Mouse (Mus musculus): Measurements from ENCODE around the gene Dynlt1f.
"Not testable (repeated sequence)": the region's sequence is repeated elsewhere in the genome, so short reads cannot be mapped to it uniquely, and the experiment has no call there.

The Dynlt1f gene

DNA sequence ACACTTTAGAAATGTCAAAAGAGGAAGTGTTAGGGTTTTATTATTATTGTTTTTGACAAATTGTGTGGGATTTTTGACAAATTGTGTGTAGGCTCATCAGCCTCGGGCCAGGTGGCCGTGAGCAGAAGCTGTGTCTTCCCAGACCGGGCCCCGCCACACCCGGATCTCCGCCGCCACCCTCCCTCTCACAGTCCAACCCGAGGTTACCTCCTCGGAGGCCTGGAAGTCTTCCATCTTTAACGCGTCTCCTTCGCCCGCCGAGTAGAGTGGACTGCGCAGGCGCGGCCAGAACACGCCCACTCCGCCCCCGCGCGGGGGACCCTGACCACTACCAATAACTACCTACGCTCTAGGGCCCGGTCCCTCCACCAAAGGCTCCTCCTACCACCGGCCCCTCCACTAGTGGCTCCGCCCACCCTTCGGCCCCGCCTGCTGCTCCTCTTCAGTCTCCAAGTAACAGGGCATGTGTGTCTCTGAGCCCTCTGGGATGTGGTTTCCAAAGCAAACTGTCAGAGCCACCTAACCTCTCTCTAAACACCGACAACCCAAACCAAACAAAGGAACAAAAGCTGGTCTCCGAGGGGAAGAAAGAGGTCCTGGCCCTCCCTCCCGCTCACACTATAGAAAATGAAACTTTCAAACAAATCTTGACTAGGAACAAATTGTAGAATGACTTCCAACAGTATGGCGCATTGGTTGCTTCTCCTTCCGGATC, at the start of gene Dynlt1f:
Gene Dynlt1f, minus strand, starts transcription at position 334 of the 715 bp plus-strand sequence.
- in situ Hi-C loops (cut with MboI, MseI) = loop anchor here (5.0 to 10.0 kb wide), 2 partner anchors 228 to 341 kb away; partner anchors contain the start of gene Dynlt1a

DNA sequence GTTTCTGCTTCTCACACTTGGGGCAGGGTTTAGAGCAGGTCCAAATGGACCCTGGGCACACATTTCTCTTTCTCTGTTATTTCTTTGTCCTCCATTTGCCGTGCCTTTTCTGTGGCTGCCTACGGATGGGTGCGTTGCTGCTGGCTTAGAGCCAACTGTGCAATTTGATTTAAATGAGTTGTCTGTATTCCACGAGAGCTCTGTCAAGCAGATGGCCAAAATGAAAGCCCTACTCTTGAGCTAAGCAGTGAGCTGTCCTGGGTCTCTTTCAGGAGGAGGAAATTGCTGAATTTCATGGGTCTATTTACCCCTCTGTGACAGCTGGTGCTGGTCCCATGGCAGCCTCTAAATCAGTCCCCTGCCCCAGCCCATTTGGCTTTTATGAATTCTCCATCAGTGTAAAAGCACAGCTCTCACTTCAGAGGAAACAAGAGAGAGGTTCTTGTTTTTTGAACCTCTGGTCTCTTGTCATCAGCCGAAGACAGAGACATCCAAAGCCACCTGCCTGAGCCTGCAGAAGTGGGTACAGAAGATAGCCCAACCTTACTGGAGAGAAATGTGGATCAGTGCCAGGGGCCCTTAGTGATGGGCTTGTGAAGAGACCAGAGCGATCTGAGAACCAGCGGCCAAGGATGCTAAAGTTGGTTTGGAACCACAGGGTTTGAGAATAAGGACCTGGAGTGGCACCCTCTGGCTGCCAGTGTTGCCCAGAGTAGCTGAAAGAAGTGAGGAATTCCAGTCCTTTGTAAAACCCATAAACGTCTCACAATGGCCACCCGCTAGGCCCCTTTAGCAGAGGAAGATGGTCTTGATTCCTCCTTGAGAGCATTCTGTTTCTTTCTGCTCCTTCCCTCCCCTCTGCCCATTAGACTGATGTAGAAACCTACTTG, 47.9 kb upstream of the Dynlt1f start:
- in situ Hi-C loops (cut with MboI, MseI) = loop anchor here (25.0 kb wide), 2 partner anchors 859 to 1259 kb away; no protein-coding TSS in a partner anchor

DNA sequence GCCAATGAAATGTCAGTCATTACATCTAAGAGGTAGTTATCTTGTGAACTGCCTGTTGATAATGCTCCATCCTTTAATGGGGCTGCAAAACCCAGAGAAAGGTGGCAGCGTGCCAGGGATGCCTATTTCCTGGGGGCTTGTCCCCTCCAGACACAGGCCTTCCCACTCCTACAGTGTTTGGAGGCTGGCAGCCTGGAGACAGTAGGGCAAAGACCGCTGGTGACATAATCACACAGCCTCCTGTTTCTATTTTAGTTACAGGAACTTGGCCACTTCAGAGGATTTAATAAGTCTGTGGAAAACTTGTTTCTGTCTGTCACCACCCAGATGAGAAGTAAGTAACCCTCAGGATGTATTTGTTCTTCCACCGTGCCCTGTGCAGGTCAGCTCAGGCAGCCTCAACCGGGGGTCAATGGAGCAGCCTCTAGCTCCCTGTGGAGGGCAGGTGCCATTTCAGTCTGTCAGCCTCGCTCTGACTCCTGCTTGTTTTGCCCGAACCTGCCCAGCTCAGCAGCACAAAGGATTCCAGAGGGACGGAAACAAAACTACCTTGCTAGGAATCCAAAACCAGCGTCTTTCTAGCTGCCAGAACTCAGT, 47.0 kb upstream of the Dynlt1f start:
- in situ Hi-C loops (cut with MboI, MseI) = loop anchor here (25.0 kb wide), 2 partner anchors 860 to 1260 kb away; no protein-coding TSS in a partner anchor

DNA sequence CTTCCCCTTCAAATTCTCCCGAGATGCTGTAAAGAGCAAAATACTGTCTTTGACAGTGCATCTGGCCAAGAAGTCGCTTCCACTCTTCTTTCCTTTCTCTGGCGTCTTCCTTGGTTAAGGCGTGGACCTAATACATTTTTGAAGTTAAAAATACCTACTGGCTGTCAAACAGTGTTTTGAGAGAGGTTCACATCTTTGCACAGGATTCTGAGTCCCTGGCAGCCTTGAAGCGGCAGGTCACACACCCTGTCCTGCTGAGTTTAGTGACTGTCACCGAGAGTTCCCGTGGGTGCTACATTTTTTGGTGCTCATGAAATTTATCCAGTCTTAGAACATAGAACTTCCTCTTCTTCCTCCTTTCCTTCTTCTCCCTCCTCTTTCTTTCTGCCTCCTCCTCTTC, 44.4 kb upstream of the Dynlt1f start:
- in situ Hi-C loops (cut with MboI, MseI) = loop anchor here (25.0 kb wide), 2 partner anchors 862 to 1262 kb away; no protein-coding TSS in a partner anchor

DNA sequence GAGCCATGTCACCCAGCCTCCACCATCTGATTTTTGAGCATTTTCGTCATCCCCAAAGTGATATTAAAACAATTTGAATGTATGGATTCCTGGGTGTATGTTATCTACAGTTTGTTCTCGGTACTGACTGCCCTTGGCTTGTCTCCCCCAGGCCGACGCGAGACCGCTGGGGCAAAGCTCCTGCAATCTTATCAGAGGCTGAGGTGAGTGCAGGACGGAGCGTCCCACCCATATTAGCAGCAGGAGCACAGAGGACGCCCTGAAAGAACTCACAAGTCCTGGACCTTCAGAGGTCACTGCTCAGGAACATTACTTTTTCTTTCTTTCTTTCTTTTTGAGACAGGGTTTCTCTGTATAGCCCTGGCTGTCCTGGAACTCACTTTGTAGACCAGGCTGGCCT, 43.8 kb upstream of the Dynlt1f start:
- in situ Hi-C loops (cut with MboI, MseI) = loop anchor here (5.0 to 25.0 kb wide), 2 partner anchors 147 to 188 kb away; no protein-coding TSS in a partner anchor

DNA sequence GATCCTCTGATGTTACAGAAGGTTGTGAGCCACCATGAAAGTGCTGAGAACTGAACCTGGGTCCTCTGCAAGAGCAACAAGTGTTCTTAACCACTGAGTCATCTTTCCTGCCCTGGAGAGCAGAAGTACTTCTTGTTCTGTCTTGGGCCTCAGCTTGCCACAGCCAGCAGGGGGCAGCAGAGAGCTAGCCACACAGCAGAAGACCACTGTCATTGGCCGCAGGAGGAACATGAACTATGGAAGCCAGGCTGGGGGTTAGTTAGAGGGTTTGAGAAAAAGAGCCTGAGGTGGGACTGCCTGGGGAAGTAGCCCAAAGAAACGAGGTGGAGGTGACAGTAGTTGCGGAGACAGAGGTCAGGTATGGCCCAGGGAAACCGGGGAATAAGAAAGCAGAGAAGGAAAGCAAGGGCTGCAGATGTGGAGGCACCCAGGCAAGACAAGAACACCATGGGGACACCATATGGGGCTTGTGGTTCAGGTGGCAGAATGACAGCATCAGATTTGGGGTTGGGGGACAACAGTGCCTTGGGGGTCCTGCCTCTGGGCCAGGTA, 41.6 kb upstream of the Dynlt1f start:
- in situ Hi-C loops (cut with MboI, MseI) = loop anchor here (5.0 to 25.0 kb wide), 2 partner anchors 145 to 190 kb away; no protein-coding TSS in a partner anchor

DNA sequence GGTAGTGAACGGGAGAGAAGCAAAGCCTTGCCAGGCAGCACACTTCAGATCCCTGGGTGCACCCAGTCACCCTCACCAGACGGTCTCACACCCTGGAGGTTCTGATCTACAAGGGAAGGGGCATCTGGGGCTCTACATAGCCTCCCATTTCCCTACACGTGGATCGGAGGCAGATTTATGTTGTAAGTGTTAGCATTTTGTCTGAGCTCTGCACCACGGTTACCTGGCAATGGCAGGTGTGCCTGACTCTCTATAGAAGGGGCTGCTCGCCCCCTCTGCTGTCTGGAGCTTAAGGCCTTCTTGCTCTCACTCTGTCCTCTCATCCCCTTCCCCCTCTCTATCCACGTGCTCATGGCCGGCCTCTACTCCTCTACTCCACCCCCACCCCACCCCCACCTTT, 40.8 kb upstream of the Dynlt1f start:
- in situ Hi-C loops (cut with MboI, MseI) = loop anchor here (5.0 to 25.0 kb wide), 2 partner anchors 144 to 191 kb away; no protein-coding TSS in a partner anchor

DNA sequence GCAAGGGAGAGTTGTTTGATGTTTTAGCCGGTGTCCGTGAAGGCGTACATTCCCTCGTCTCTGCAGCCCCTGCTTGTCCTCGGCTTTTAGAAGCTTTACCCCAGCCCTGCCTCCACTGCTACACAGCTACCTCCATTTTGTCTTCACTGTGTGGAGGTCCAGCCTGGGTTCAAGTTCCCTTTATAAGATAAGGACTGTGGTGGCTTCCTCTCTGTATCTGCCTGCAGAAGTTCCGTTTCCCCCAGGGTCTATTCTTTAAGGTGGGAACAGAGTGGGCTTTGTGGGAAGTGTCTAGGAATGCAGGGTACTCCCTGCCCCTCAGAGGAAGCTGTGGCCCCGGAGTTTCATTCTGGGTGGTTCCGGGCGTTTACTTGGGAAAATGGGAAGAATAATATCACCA, 40.0 kb upstream of the Dynlt1f start:
- in situ Hi-C loops (cut with MboI, MseI) = loop anchor here (5.0 to 25.0 kb wide), 2 partner anchors 143 to 192 kb away; no protein-coding TSS in a partner anchor

DNA sequence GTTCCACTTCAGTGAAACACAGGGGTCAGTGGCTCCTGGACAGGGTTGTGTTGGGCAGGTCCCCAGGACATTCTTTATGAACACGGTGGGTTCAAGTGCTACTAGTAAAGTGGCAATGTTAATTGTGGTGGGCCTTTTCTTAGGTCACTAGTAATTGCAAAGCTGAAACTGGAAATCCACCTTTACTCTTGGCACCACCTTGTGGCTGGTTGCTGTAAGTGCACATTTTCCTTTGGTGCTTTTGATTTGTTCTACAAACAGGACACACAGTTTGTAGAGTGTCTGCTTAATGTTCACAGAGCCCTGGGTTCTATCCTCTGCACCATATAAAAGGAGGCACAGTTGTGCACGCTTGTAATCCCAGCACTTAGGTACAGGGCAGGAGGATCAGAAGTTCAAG, 35.9 kb upstream of the Dynlt1f start:
- in situ Hi-C loops (cut with MboI, MseI) = loop anchor here (25.0 kb wide), 1 partner anchor 196 kb away; no protein-coding TSS in a partner anchor

DNA sequence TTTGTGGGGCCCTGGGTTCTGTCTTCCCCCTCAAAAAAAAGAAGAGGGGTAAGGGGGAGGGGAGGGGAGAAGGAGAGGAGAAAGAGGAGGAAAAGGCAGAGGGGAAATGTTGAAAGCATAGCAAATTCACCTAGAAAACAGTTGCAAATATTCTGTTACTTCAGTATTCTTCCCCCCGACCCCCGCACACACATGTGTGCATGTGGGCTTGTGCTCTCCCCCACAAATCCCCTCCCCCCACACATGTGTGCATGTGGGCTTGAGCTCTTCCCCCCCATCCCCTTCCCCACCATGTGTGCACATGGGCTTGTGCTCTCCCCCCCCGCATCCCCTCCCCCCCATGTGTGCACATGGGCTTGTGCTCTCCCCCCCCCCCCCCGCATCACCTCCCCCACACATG, 33.6 kb upstream of the Dynlt1f start:
- in situ Hi-C loops (cut with MboI, MseI) = loop anchor here (5.0 to 25.0 kb wide), 2 partner anchors 198 to 292 kb away; no protein-coding TSS in a partner anchor

DNA sequence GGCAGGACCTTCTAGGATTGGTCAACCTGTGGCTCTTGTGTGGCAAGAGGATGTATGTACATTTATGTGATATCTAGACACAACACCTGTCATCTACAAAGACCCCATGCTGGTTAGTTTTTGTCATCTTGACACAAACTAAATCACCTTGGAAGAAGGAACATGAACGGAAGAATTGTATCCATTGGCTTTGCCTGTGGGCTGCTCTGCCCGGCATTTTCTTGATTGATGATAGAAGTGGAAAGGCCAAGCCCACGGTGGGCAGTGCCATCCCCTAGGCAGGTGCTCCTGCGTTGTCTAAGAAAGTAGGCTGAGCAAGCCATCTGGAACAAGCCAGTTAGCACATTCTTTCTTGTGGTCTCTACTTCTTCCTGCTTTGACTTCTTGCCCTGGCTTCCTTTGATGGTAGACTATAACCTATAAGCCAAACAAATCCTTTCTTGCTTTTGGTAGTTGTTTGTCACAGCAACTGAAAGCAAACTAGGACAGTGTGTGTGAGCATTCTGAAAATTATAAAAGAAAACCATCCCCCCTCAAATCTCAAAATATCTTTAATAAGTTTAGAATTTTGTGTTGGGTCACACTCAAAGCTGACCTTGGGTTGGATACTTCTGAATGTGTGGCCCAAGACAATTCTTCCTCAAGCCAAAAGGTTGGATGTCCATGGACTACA, 30.7 kb upstream of the Dynlt1f start:
- in situ Hi-C loops (cut with MboI, MseI) = loop anchor here (5.0 to 25.0 kb wide), 2 partner anchors 201 to 289 kb away; no protein-coding TSS in a partner anchor

DNA sequence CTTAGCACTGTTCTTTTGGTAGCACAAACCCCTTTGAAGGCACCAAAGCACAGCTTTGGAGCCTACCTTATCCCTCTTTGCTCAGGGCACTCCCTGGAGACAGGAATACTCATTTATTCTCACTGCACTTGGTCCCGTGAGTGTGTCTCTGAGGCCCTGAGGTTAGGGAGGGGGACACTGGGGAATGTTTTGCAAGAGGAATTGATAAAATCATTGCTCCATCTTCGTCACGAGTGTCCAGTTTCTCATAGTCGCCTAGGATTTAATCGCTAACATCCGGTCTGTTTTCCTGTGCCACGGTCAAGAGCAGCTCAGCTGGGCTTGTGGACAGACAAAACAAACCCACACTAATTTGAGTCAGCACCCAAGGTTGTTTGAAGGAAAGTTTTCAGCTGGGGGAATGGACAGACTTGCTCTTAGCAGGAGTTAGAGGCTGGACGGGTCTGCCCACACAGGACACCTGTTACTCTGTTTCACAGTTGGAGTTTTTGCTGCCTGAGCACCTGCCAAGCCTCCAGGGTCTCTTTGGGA, 29.7 kb upstream of the Dynlt1f start:
- in situ Hi-C loops (cut with MboI, MseI) = loop anchor here (5.0 to 25.0 kb wide), 2 partner anchors 202 to 288 kb away; no protein-coding TSS in a partner anchor

DNA sequence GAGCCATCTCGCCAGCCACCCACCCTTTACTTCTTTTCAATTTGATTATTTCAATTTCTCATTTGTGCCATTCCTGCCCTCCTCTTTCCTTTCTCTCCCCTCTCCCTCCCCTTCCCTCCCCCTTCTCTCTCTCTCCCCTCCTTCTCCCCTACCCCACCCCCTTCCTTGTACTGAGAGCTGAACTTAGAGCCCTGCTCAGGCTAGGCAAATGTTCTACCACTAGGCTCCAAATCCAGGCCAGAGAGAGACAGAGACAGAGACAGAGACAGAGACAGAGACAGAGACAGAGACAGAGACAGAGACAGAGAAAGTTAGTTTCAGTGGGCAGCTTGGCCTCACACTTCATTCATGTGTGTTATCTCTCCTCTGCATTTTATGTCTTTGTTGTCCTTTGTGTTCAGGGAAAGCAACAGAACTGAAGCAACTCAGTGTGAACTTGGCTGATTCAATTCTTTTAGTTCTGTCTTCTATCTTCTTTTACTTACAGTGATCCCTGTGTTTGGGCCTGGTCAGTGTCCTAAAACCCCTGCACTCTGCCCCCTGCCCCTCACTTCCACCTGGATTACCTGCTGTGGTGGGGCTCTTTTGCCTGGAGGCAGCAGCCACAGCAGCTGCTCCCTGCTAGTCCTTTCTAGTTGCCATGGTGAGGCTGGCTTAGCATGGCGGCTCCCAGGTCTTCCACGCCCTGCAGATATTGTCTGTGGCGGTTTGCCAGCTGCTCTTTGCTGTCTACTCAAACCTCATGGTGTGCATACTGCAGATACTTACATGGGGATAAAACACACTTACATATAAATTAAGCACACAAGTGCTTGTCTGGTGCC, 29.0 kb upstream of the Dynlt1f start:
- in situ Hi-C loops (cut with MboI, MseI) = loop anchor here (5.0 to 25.0 kb wide), 3 partner anchors 117 to 287 kb away; no protein-coding TSS in a partner anchor

DNA sequence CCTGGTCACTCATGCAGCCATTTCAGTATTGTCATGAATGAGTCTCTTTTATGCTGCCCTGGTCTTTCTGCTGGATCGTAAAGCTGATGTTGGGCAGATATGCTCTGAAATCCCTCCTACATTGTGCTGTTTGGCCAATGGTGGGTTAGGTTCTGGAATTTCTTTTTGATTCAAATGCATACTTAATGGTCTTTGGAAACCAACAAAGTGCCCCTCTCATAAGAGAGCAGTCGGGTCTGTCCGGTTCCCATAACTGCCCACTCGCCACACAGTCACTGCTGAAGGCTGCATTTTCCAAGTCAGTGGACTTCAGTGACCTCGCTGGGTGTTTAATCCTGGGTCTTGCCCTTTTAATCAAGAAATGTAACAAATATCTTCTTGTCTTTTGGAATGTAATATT, 28.0 kb upstream of the Dynlt1f start:
- in situ Hi-C loops (cut with MboI, MseI) = loop anchor here (5.0 to 25.0 kb wide), 2 partner anchors 116 to 204 kb away; no protein-coding TSS in a partner anchor

DNA sequence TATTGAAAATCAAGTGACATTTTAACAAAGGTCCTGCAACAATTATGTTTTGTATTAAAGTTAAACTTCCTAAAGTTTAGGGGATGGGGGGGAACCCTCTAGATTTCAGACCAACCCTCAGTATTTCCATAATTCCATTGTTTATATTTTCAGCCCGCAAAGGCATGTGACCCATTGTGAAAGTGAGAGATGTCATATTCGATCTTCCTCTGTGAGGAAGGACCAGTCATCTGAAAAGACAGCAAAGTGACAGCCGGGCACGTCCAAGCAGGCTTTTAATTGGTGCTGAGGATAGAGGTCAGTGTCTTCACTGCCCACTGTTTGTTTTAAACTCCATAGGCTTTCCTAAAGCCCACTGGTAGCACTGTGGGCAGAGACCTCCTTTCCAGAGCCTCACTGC, 26.0 kb upstream of the Dynlt1f start:
- in situ Hi-C loops (cut with MboI, MseI) = loop anchor here (5.0 to 25.0 kb wide), 2 partner anchors 114 to 206 kb away; no protein-coding TSS in a partner anchor

DNA sequence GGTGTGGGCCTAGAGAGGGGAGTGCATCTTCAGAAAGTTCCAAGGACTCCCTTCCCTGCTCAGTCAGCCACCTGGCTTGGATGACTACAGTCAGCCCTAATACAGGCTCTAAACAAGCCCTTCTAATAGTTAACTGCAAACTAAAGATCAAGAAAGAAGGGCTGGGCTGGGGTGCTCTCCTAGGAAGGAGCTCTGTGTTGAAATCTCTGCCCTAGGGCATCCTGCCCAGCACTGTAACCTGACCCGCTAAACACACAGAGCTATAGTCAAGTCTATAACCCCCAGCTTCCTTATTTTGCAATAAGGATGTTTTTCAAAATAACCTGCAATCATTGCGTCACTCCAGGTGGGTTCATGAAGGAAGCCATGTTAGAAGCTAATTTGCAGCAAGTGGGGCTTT, 22.4 kb upstream of the Dynlt1f start:
- in situ Hi-C loops (cut with MboI, MseI) = loop anchor here (25.0 kb wide), 1 partner anchor 209 kb away; no protein-coding TSS in a partner anchor

DNA sequence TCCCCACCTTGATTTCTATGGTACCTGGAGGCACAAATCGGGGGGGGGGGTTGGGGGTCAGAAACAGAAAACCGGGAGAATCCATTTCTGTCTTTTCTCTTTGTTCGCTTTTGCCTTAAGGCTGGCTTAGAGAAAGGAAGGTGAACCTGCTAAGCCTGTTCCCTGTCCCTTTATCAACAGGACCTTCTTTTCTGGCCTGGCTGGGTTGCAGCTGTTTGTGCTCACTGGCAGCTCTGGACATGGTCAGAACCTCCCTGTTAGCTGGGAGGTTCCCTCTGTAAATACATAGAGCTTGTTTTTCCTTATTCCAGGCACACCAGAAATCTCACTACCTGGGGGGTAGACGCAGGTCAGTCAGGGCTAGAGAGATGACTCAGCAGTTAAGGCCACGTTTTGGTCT, 18.6 kb upstream of the Dynlt1f start:
- in situ Hi-C loops (cut with MboI, MseI) = not testable (repeated sequence)

DNA sequence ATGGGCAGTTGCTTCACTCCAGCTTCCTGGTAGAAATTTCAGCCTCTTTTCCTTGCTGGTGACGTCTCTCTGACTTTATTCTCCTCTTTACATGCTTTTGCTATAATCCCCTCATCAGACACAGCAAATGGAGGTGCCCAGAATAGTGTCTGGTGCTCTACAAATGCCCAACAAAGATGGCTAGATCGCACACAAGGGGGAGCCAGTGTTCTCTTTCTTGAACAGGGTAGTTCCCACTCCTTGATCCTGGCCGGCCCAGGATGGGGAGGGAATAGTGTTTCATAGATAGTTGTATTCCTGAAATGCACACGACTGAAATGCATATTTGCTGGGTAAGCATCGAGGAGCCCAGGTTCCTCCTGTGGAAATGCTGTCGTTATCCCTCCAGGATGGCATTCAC, 12.8 kb upstream of the Dynlt1f start:
- in situ Hi-C loops (cut with MboI, MseI) = loop anchor here (5.0 kb wide), 1 partner anchor 81 kb away; no protein-coding TSS in a partner anchor

DNA sequence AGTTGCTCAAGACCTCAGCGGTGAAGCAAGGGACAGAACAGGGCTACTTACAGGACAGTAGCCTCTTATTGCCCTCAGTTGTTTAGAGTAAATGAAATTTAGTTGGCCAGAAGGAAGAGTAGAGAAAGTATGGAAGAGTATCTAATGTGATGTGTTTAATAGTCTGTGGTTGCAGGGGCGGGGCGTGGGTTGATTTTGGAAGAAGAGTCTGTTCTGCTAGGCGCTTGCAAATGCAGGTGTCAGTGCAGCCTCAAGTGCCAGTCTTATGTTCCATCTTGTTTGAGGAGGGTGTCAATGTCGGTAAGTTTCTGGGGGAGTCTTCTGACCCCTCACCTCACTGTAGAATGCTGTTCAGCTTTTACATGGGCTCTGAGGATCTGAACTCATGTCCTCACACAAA, 9.7 kb upstream of the Dynlt1f start:
- in situ Hi-C loops (cut with MboI, MseI) = loop anchor here (5.0 kb wide), 1 partner anchor 78 kb away; no protein-coding TSS in a partner anchor

Data from T-helper 2 cell (primary cell).